Mouse (Mus musculus) left cerebral cortex, postnatal 14 days (tissue): ENCODE data around the gene Cacng1. TPM values are rescaled to one million over a fixed set of nuclear protein-coding genes. Genes with fewer than 3 reads are reported as not detected.

Source experiments
- DNase-seq, 2 experiments: peaks; one replicate each; pipeline ENCODE4 v3.0.0; 2021 to 2022; ENCODE audit warnings: low spot score in 2 of 2, mixed read lengths in 1 of 2
- intact Hi-C: fragments of 180-260 bp; cut with DNase I; formaldehyde crosslinking; loops from one replicate; pipeline ENCODE4 v1.15.1; 2025
- total RNA-seq, 2 experiments: library from RNA; stranded (reverse); gene quantifications; 2 replicates each; pipeline ENCODE4 v1.2.3; 2021

Cacng1 gene
- total RNA-seq, 2 experiments from 2014 or later = not detected

GRCm38 (mm10) chr11:107720264-107721021, 4.1 kb upstream of the Cacng1 start:
- intact Hi-C loops = no loop called here
- no peak for DNase-seq

- intact Hi-C loops = no loop called here
- DNase-seq = no peak
Measured at GRCm38 (mm10) chr11:107714368-107714767, 2.0 kb downstream of the Cacng1 start.

- intact Hi-C loops = no loop called here
- peak in 1 of 2 experiments; percentile 25 for DNase-seq
Measured at GRCm38 (mm10) chr11:107710379-107710778, 5.9 kb downstream of the Cacng1 start.

- intact Hi-C loops = no loop called here
- no peak for DNase-seq
Measured at GRCm38 (mm10) chr11:107707897-107708610, 8.3 kb downstream of the Cacng1 start.

- DNase-seq = no peak
- intact Hi-C loops = no loop called here
Measured at GRCm38 (mm10) chr11:107705476-107706074, 10.7 kb downstream of the Cacng1 start.

- intact Hi-C loops = no loop called here
- peak in 1 of 2 experiments; percentile 14 for DNase-seq
Measured at GRCm38 (mm10) chr11:107705060-107705459, 11.3 kb downstream of the Cacng1 start.

- DNase-seq = peak in 1 of 2 experiments; percentile 29
- intact Hi-C loops = no loop called here
Measured at GRCm38 (mm10) chr11:107703272-107704134, 12.8 kb downstream of the Cacng1 start.

- DNase-seq = no peak
- intact Hi-C loops = no loop called here
Measured at GRCm38 (mm10) chr11:107699967-107700366, 16.4 kb downstream of the Cacng1 start.

GRCm38 (mm10) chr11:107693338-107693737, 23.0 kb downstream of the Cacng1 start:
- DNase-seq = no peak
- intact Hi-C loops = no loop called here

- intact Hi-C loops = no loop called here
- no peak for DNase-seq
Measured at GRCm38 (mm10) chr11:107691569-107691968, 24.8 kb downstream of the Cacng1 start.

- intact Hi-C loops = no loop called here
Measured at GRCm38 (mm10) chr11:107688480-107688879, 27.8 kb downstream of the Cacng1 start.

GRCm38 (mm10) chr11:107686290-107686689, 30.0 kb downstream of the Cacng1 start:
- intact Hi-C loops = no loop called here

More at GRCm38 (mm10) chr11:107688480-107688879, 27.8 kb downstream of the Cacng1 start:
- DNase-seq = no peak

GRCm38 (mm10) chr11:107683544-107684465, 32.5 kb downstream of the Cacng1 start:
- intact Hi-C loops = no loop called here
- DNase-seq = no peak

More at GRCm38 (mm10) chr11:107686290-107686689, 30.0 kb downstream of the Cacng1 start:
- DNase-seq = no peak

- no peak for DNase-seq
- intact Hi-C loops = no loop called here
Measured at GRCm38 (mm10) chr11:107682694-107683355, 33.5 kb downstream of the Cacng1 start.

- DNase-seq = no peak
- intact Hi-C loops = no loop called here
Measured at GRCm38 (mm10) chr11:107676207-107676940, 39.9 kb downstream of the Cacng1 start.

GRCm38 (mm10) chr11:107675246-107675645, 41.1 kb downstream of the Cacng1 start:
- intact Hi-C loops = no loop called here
- no peak for DNase-seq

GRCm38 (mm10) chr11:107674601-107675000, 41.7 kb downstream of the Cacng1 start:
- intact Hi-C loops = no loop called here
- no peak for DNase-seq
